Mouse (Mus musculus): ENCODE data around the gene Adam1b.

Gene Adam1b

GRCm38 (mm10) chr5:121484801-121485200 lies 18.4 kb downstream of the Adam1b start:
- no peak for DNase-seq

GRCm38 (mm10) chr5:121477680-121478079 lies 25.6 kb downstream of the Adam1b start:
- DNase-seq: peak; percentile 48

- no peak for DNase-seq
These were observed 27.2 kb downstream of the Adam1b start for GRCm38 (mm10) chr5:121476040-121476439.

GRCm38 (mm10) chr5:121474610-121475009 lies 28.6 kb downstream of the Adam1b start:
- DNase-seq: no peak

GRCm38 (mm10) chr5:121472411-121472810 lies 30.8 kb downstream of the Adam1b start:
- no peak for DNase-seq

DNA sequence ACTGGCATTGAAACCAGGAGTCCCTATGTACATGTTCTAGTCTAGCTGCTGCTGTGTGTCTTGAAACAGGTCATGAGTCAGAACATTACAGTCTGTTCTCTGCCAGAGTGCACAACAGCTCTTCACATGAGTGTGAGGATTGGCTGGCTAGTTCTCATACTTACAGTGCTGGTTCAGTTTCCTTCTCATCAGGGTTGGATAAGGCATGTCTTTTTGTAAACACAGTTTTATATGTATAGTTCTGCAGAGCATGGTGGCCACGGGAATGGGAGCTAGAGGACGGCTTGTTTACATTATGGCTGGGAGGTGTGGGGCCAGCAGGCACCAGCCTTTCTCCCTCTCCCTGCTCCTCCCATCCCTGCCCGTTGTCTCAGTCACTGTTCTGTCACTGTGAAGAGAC lies 33.7 kb downstream of the Adam1b start:
- DNase-seq: no peak

DNA sequence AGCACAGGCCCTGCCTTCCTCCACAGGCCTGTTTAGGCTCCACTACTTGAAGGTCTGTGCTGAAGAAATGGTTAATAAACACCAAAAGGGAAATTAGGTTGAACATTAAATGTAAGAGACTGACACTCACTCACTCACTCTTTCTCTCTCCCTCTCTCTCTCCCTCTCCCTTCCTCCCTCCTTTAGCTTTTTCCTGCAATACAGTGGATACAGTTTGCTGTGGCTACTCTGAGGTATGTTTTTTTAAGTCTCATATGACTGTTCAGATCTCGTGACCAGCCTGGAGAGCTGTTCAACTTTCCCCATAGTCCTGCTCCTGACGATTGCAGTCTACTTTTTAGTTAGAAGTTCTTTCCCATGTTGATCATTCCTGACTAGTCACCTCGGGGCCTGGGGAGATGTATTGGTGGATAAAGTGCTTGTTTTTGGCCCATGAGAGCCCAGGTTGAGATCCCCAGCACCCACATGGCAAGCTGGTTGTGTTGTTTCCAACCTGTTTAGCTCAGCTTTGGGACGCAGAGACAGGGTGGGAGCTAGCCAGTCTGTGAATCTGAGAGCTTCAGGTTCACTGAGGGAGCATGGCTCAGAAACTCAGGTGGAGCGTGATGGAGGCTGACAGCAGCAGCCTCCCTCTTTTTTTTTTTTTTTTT lies 39.5 kb downstream of the Adam1b start:
- DNase-seq: no peak

- no peak for DNase-seq
These were observed 40.3 kb downstream of the Adam1b start for GRCm38 (mm10) chr5:121462967-121463366.

- DNase-seq: no peak
These were observed 41.1 kb downstream of the Adam1b start for GRCm38 (mm10) chr5:121462171-121462502.

DNA sequence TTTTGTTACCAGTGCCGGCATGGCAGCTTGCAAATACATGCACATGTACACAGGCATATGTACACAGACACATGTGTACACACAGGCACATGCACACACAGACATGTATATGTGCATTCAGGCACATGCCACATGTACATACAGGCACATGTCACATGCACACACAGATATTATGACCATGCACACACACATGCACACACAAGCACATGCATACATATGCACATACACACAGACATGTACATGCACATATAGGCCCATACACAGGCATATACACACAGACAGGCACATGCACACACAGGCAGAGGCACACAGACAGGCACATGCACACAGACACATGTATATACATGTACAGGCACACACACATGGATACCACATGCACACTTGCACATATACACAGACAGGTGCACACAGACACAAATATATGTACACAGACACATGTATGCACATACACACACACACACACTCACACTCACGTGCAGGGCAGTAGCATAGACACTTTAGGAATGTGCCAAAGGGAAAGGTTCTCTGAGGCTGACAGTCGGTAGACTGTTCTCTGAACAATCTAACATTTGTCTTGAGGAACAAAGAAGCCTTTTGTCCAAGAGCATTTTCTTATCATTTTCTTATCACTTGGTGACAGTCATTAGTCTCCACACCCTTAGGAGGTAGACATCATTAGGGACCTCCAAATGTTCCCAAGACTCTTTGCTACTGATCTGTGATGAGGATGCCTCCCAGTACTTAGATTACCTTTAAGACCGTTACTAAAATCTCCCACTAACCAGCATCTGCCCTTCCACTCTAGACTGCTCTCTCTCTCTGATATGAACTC lies 41.7 kb downstream of the Adam1b start:
- DNase-seq: no peak

DNA sequence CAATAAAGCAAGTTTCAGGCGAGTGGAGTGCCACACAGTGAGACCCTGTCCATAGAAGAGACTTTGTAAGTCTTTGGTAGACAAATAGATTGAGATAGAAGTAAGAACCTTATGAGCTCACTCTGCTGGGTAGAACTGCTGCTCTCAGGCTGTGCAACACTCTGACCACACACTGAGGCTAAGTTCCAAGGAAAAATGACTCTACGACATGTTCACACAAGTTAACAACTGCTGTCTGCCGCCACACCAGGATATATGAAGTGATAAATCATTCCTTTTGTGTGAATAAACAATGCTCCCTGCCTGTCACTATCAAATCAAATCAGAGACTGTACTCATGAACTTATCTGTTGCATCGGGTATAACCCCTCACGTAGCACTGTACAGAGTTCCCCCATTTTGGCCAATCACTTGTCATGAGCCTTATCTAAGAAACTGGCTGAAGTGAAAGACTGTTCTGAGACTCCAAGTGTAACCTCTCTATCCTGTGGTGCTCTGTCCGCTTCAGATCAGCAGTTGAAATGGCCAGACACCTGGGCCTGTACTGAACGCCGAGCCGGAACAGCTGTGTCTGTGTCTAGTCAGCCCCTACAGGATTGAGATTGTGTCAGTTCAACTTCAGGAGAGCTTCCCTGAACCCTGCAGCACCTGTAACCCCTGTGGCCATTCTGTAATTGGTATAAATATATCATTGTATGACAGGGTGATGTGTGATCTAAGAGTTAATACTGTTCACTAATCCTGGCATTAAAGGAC lies 47.5 kb downstream of the Adam1b start:
- no peak for DNase-seq

DNA sequence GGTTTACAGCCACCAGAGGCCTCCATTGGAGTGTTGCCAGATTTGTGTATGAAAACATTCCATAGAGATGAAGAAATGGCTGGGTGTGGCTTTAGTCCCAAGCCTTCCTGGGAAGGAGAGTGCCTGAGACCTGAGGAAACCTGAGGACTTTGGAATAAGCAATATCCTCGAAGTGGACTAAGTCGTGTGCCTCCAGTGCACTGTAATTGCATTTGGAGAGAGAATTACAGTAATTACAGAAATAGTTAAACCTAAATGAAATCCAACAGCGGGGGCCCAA lies 48.8 kb downstream of the Adam1b start:
- no peak for DNase-seq

GRCm38 (mm10) chr5:121453743-121454502 lies 49.3 kb downstream of the Adam1b start:
- DNase-seq: no peak

GRCm38 (mm10) chr5:121452906-121453305 lies 50.3 kb downstream of the Adam1b start:
- DNase-seq: no peak

DNA sequence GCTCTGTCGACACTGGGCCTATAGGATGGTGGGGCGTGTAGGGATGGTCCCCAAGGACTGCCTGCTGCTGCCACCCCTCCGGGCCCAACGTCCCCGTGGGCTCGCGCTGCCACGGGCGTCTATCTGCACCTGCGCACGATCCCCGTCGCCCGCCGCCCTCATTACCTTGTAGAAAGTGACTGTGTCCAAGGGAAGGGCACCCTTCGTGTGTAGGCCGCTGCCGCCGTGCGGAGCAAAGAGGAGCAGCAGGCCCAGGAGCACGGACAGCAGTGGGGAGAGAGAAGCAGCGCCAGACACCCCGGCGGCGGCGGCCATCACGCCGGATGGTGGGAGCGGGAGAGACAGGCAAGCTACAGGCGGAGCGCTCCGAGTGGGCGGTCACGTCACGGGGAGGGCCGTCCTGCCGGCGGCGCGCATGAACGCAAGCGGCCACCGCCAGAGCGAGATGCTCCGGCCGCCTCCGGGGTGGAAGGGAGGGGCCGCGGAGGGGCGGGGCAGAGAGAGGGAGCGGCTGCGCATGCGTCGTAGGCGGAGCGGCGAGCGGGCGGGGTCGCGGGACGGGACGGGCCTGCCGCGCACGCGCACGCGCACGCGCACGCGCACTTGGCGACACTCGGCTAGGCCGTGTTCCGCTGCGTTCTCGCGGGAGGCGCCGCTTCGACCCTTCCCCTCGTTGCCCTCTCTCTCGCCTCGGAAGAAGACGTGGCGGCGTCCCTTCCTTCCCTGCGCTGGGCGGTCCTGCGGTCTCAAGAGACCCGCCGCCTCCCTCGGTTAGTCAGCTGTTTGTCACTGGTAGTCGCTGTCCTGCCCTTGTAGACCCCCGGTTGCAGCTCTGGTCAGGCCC lies 51.0 kb downstream of the Adam1b start, which contains the start of gene Erp29:
Gene Erp29 (minus strand): TSS at position 481 of the 844 bp plus-strand sequence.
- DNase-seq: peak; percentile 99

DNA sequence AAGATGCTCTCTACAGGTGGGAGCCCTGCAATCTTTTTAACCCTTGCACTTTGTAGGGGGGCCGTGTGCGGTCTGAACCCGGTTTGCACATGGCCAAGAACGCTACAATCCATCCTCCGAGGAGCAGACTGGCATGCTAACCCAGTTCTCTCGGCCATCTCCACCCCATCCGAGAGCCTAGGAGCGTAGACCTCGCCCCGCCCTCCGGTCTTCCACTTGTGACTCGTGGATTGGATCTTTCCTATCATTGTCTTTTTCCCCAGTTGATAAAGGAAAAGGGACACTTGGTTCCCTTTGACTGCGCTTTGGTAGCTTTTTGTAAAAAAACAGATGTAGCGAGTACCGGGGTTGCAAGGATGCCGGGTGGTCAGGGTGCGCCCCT lies 51.6 kb downstream of the Adam1b start, which contains the start of gene Tmem116:
Gene Tmem116 (plus strand): TSS at position 250 of the 382 bp plus-strand sequence.
- DNase-seq: peak; percentile 42

DNA sequence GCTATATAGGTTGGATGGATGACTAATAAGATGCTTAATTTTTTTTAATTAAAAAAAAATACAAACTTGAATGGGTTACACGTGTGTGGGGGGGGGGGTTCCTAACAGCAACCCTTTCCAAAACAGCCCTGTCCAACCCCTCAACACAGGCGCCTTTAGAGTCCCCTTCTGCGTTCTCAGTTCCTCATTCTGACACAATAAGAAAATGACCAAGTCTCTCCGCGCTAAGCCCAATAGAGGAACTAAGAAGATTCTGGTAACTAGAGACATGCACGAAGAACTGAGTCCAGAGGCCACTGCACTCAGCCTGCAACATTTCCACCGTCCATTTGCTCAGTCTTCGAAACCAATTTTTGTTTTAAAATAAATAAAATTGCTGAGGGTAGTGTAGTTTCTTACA lies 52.0 kb downstream of the Adam1b start:
- no peak for DNase-seq

GRCm38 (mm10) chr5:121450476-121450875 lies 52.8 kb downstream of the Adam1b start:
- no peak for DNase-seq
